ENCODE assay signal across 9 mouse cellular contexts in the genomic region with DNA sequence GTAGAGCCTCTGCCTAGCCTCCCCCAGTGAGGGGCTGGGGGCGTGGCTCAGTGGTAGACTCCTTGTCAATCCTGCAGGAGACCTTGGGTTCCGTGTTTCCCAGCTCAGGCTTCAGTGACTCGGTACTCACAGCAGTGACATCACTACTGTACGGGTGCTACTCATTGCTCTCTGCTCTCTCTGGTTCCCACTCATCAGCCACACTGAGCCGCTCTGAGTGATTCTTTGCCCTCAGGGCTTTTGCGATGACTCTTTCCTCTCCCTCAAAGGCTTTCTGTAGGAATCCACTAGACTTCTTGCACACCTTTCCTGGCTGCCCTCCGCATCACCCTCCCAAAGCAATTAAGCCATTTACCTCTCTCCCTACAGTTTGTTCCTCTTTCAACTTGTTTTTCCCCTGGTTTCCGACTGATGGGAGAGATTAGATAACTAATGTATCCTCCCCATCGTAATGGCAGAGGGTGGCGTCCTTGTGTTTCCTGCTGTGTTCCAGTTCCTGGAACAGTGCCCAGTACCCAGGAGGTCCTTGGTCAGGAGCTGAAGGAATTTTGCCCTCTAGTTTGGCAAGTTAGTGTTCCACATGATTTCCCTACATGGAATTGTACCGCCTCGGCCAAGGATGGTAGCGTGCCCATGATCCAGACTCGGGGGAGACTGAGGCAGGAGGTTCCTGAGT. TPM values are rescaled to one million over a fixed set of nuclear protein-coding genes. Genes with fewer than 3 reads are reported as not detected.
DNase-seq lines count a peak whose midpoint lies in the region; ATAC-seq and TF ChIP-seq lines count a peak whose summit lies in the region.
"Had no signal": no experiment of that assay in that cellular context is flagged by ENCODE, and none has a peak within 500 bp of the region (broad histone marks: within the 10 kb centered on the region; RNA-seq: fewer than 3 reads in every experiment).

No protein-coding gene starts in this region.

- POLR2A ChIA-PET in Patski (lab: Charles Lee) = interaction anchor here (1.2 to 1.5 kb wide), 2 partner anchors 10 to 11 kb away, joined by 4 to 7 read pairs; no protein-coding TSS in a partner anchor

- no peak for TF ChIP-seq POLR2A in thymus, adult 2 months (IDR thresholded peaks at IDR 0.05; ENCODE audit: control insufficient read depth, extremely low read depth, insufficient read depth, low read length, poor library complexity)

- no peaks in the 10 kb centered on the region for H3K9me3 ChIP-seq in lung, embryonic 14.5 days (ENCODE audit: low read depth, low read length)
- H3K9me3 ChIP-seq: hindbrain, embryonic 15.5 days had no signal

- no peaks in the 10 kb centered on the region for H3K27me3 ChIP-seq in Patski
- H3K27me3 ChIP-seq in lung, embryonic 14.5 days (ENCODE audit: insufficient read depth, low read length) = no peaks in the 10 kb centered on the region
- H3K27me3 ChIP-seq in thymus, adult 2 months (ENCODE audit: control insufficient read depth, insufficient read depth, low read length) = peaks cover 5% of the 10 kb centered on the region; the same call in 1 of the 2 replicates
- H3K27me3 ChIP-seq: hindbrain, embryonic 15.5 days had no signal

- no peak for TF ChIP-seq CTCF in Patski (IDR thresholded peaks at IDR 0.05)
- no peak for TF ChIP-seq CTCF in lung, embryonic 14.5 days (IDR thresholded peaks at IDR 0.05; ENCODE audit: low read depth)
- no peak for TF ChIP-seq CTCF in thymus, adult 2 months (IDR thresholded peaks at IDR 0.05; ENCODE audit: borderline replicate concordance, control insufficient read depth, extremely low read depth, insufficient read depth, low read length, poor library complexity)

- no peak overlapping the region; the same call in 1 of the 2 replicates for H3K4me2 ChIP-seq in lung, embryonic 14.5 days

- in situ Hi-C loops in Patski (cut with MboI; ENCODE audit: low pct_unique_long_range_greater_than_20kb) = no loop called here

- H3K27ac ChIP-seq in lung, embryonic 14.5 days (ENCODE audit: low read depth) = peak overlapping the region; percentile 0; the same call in 1 of the 2 replicates
- no peak overlapping the region for H3K27ac ChIP-seq in thymus, adult 2 months (ENCODE audit: control insufficient read depth, insufficient read depth, low read length)
- H3K27ac ChIP-seq: hindbrain, embryonic 15.5 days had no signal

- CTCF ChIA-PET in Patski (lab: Charles Lee) = interaction anchor here (0.6 to 2.3 kb wide), 4 partner anchors 10 to 20 kb away, joined by 3 to 11 read pairs (median 8); a partner anchor contains a TSS

- peak; percentile 79 for ATAC-seq in Patski
- peak; percentile 7; the same call in 1 of the 2 replicates for ATAC-seq in lung, embryonic 14.5 days (ENCODE audit: insufficient read depth)

- DNase-seq in 416B (ENCODE audit: low read depth) (peak; percentile 68), Patski (ENCODE audit: low read depth, low spot score) (peak; percentile 94)
- peak; percentile 51 for DNase-seq in induced T-regulatory cell, adult 2 months (ENCODE audit: low read depth)
- peak; percentile 73 for DNase-seq in lung, embryonic 14.5 days
- no peak for DNase-seq in thymus, adult 2 months
- no peak for DNase-seq in cerebellum, adult 11 months
- no peak for DNase-seq in spleen, adult 18-20 months
- DNase-seq in layer of hippocampus, postnatal 36 days = no peak

- H3K9ac ChIP-seq in lung, embryonic 14.5 days = no peak overlapping the region
- H3K9ac ChIP-seq: hindbrain, embryonic 15.5 days had no signal

- WGBS in lung, embryonic 14.5 days = 38% methylated on average over 13 of the region's 14 CpGs
- WGBS in thymus, adult 2 months = 31% methylated on average over 14 of the region's 14 CpGs

- H3K4me3 ChIP-seq in lung, embryonic 14.5 days (ENCODE audit: low read depth, low read length) = no peak overlapping the region
- H3K4me3 ChIP-seq in thymus, adult 2 months (ENCODE audit: control insufficient read depth, insufficient read depth, low read length) = no peak overlapping the region
- H3K4me3 ChIP-seq: hindbrain, embryonic 15.5 days had no signal

- H3K4me1 ChIP-seq in lung, embryonic 14.5 days (ENCODE audit: insufficient read depth) = peaks cover 18% of the 10 kb centered on the region; the same call in 1 of the 2 replicates
- H3K4me1 ChIP-seq in thymus, adult 2 months (replicated peaks; ENCODE audit: control insufficient read depth, insufficient read depth, low read length) = peaks cover 47% of the 10 kb centered on the region

- H3K36me3 ChIP-seq in lung, embryonic 14.5 days (ENCODE audit: insufficient read depth) = 0 out of 2 replicates have a peak, but pooled peaks cover 5% of the 10 kb centered on the region
- H3K36me3 ChIP-seq in thymus, adult 2 months (ENCODE audit: control insufficient read depth, insufficient read depth, low read length) = no peaks in the 10 kb centered on the region
- H3K36me3 ChIP-seq: hindbrain, embryonic 15.5 days had no signal

RNA-seq across cellular contexts. Expression of a gene that starts 0.8 kb away (rescaled TPM):
- 87.9 TPM for polyA plus RNA-seq in Patski (2021)
- 18.1 and 20.2 TPM in 2 replicates for polyA plus RNA-seq in lung, embryonic 14.5 days (2014; fragmentation: Nextera tagmentation; extraction: Ambion mirVana)
- 7.0 and 9.5 TPM in 2 replicates for polyA plus RNA-seq in thymus, adult 2 months (2012; rRNA removed)
- total RNA-seq in layer of hippocampus, postnatal 36 days (2021) = under 1 TPM in 1 of 2 experiments, not detected in 1; 0.68 TPM

RNA-seq across cellular contexts. Expression of a gene that starts 9.4 kb away (rescaled TPM):
- not detected for polyA plus RNA-seq in Patski (2021)
- 0.14 TPM in 1 of 2 replicates, not detected in the other for polyA plus RNA-seq in lung, embryonic 14.5 days (2014; fragmentation: Nextera tagmentation; extraction: Ambion mirVana)
- 0.97 and 3.0 TPM in 2 replicates for polyA plus RNA-seq in thymus, adult 2 months (2012; rRNA removed)
- total RNA-seq in layer of hippocampus, postnatal 36 days (2021) = not detected
- polyA plus RNA-seq: hindbrain, embryonic 15.5 days had no signal

RNA-seq across cellular contexts. Expression of a gene that starts 20.3 kb away (rescaled TPM):
- polyA plus RNA-seq in Patski (2021) = 44.1 TPM
- polyA plus RNA-seq in lung, embryonic 14.5 days (2014; fragmentation: Nextera tagmentation; extraction: Ambion mirVana) = 0.34 and 0.72 TPM in 2 replicates
- polyA plus RNA-seq in thymus, adult 2 months (2012; rRNA removed) = 6.4 and 7.1 TPM in 2 replicates
- 100 to 1,000 TPM; 137 to 142 TPM for total RNA-seq in layer of hippocampus, postnatal 36 days (2021)

RNA-seq across cellular contexts. Expression of a gene that starts 45.3 kb away (rescaled TPM):
- polyA plus RNA-seq in Patski (2021) = 32.4 TPM
- polyA plus RNA-seq in lung, embryonic 14.5 days (2014; fragmentation: Nextera tagmentation; extraction: Ambion mirVana) = 36.2 and 37.7 TPM in 2 replicates
- polyA plus RNA-seq in thymus, adult 2 months (2012; rRNA removed) = 14.4 and 18.7 TPM in 2 replicates
- 10 to 100 TPM; 36.2 to 42.1 TPM for total RNA-seq in layer of hippocampus, postnatal 36 days (2021)

RNA-seq across cellular contexts. Expression of a gene that starts 50.7 kb away (rescaled TPM):
- polyA plus RNA-seq in Patski (2021) = 0.21 TPM
- polyA plus RNA-seq in lung, embryonic 14.5 days (2014; fragmentation: Nextera tagmentation; extraction: Ambion mirVana) = 0.32 and 0.47 TPM in 2 replicates
- polyA plus RNA-seq in thymus, adult 2 months (2012; rRNA removed) = 0.08 TPM in 1 of 2 replicates, not detected in the other
- total RNA-seq in layer of hippocampus, postnatal 36 days (2021) = not detected

Comparison
In these comparisons a context has a peak if more than half of its experiments do, and no peak if none do; other contexts are left out.
1. DNase-seq: peak in 416B (single experiment), Patski (single experiment), induced T-regulatory cell, adult 2 months (single experiment) and lung, embryonic 14.5 days (single experiment); none in thymus, adult 2 months (single experiment), cerebellum, adult 11 months (single experiment), spleen, adult 18-20 months (0 of 2) and layer of hippocampus, postnatal 36 days (0 of 2).